Mouse (Mus musculus): ENCODE measurements around the gene Acsf3. TPM values are rescaled to one million over a fixed set of nuclear protein-coding genes. Genes with fewer than 3 reads are reported as not detected.

Gene Acsf3
- polyA plus RNA-seq, 1 experiment, result 7.4 TPM

DNA sequence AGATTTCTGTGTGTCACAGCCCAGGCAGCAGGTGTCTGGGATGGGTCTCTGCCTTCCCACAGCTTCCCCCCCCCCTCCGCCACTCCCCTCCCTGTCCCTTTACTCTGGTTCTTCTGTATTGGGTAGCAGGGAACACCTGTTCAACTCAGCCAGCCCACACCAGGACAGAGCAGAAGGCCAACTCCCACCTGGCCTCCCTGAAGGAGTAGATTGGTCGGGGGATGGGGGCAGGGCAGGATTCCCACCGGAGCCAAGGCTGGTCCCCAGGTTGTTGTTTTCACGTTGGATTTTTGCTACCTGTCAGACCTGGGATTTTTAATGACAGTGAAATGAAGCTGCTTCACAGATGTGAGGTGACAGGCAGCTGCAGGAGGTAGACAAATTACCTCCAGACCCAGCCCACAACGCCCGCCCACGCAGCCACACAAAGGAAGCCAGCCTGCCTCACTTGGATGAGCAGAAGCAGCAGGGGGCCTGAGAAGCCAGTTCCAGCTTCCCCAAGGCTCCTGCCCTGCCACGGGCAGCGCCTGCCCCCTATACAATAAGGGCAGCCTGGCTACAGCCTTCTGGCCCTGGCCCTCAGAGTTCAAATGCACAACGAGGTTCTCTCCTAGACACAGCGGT lies 36.1 kb upstream of the Acsf3 start:
- H3K4me1 ChIP-seq (ENCODE audit: control insufficient read depth, insufficient read depth, low read length), result no peaks in the 10 kb centered on the region
- no peak overlapping the region for H3K27ac ChIP-seq (ENCODE audit: insufficient read depth, low read depth, low read length)
- TF ChIP-seq CTCF (IDR thresholded peaks at IDR 0.05; ENCODE audit: low read depth, low read length) (no peak), POLR2A (IDR thresholded peaks at IDR 0.05; ENCODE audit: borderline replicate concordance, low read depth, low read length) (no peak)
- H3K4me3 ChIP-seq (ENCODE audit: insufficient read depth, low read length), result no peak overlapping the region

- TF ChIP-seq CTCF (IDR thresholded peaks at IDR 0.05; ENCODE audit: low read depth, low read length), result no peak
- no peak for TF ChIP-seq POLR2A (IDR thresholded peaks at IDR 0.05; ENCODE audit: borderline replicate concordance, low read depth, low read length)
- Histone ChIP-seq H3K4me3 (ENCODE audit: insufficient read depth, low read length) (no peak overlapping the region), H3K27ac (ENCODE audit: insufficient read depth, low read depth, low read length) (no peak overlapping the region), H3K4me1 (ENCODE audit: control insufficient read depth, insufficient read depth, low read length) (no peaks in the 10 kb centered on the region)
These were observed 32.8 kb upstream of the Acsf3 start for GRCm38 (mm10) chr8:122742471-122742870.

- no peak overlapping the region for H3K4me3 ChIP-seq (ENCODE audit: insufficient read depth, low read length)
- TF ChIP-seq POLR2A (IDR thresholded peaks at IDR 0.05; ENCODE audit: borderline replicate concordance, low read depth, low read length) (no peak), CTCF (IDR thresholded peaks at IDR 0.05; ENCODE audit: low read depth, low read length) (no peak)
- H3K27ac ChIP-seq (ENCODE audit: insufficient read depth, low read depth, low read length), result no peak overlapping the region
- H3K4me1 ChIP-seq (ENCODE audit: control insufficient read depth, insufficient read depth, low read length), result no peaks in the 10 kb centered on the region
These were observed 30.1 kb upstream of the Acsf3 start for GRCm38 (mm10) chr8:122745022-122745749.

DNA sequence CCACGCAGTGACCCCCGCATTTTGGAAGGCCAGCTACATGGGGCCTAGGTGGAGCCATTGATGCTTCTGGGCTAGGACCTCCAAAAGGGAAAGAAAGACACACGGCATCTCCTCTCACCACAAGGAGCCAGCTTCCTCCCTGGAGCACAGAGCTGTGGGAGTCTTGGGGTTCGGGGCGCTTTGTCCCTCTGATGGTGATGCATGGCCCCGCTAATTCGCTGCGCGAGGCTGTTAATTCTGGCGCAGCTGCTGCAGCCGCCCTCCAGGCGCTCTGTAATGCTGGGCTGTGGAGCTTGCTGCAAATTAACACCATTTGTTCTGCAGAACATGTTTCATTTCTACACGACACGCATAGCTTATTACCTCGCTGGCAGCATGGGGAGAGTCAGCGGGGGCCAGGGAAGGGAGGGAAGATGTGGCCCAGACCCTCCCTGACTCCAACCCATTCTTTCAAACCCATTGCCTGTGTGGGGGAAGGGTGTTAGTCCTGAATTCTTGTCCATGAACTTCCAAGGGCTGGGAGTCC lies 29.5 kb upstream of the Acsf3 start:
- Histone ChIP-seq H3K27ac (ENCODE audit: insufficient read depth, low read depth, low read length) (no peak overlapping the region), H3K4me3 (ENCODE audit: insufficient read depth, low read length) (no peak overlapping the region), H3K4me1 (ENCODE audit: control insufficient read depth, insufficient read depth, low read length) (no peaks in the 10 kb centered on the region)
- no peak for TF ChIP-seq POLR2A (IDR thresholded peaks at IDR 0.05; ENCODE audit: borderline replicate concordance, low read depth, low read length)
- TF ChIP-seq CTCF (IDR thresholded peaks at IDR 0.05; ENCODE audit: low read depth, low read length), result no peak

DNA sequence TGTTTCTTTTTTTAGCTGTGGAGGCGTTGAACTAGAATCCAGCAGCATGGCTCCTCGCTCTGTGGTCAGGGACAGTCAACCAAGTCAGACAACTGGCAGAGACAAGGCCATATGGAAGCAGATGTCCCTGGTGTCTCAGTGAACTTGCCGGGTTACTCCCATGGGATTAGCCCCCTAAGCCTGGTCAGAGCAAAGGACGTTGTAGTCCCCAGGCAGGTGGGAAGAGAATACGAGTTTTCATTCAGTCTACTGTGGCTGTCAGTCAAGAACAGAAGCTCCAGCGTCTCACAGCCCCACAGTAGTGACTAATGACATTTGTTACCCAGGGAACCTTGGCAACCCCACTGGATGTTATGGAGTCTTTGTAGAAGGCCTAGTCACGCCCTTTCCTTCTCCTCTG lies 28.8 kb upstream of the Acsf3 start:
- TF ChIP-seq CTCF (IDR thresholded peaks at IDR 0.05; ENCODE audit: low read depth, low read length) (no peak), POLR2A (IDR thresholded peaks at IDR 0.05; ENCODE audit: borderline replicate concordance, low read depth, low read length) (no peak)
- Histone ChIP-seq H3K4me1 (ENCODE audit: control insufficient read depth, insufficient read depth, low read length) (no peaks in the 10 kb centered on the region), H3K27ac (ENCODE audit: insufficient read depth, low read depth, low read length) (no peak overlapping the region), H3K4me3 (ENCODE audit: insufficient read depth, low read length) (no peak overlapping the region)

DNA sequence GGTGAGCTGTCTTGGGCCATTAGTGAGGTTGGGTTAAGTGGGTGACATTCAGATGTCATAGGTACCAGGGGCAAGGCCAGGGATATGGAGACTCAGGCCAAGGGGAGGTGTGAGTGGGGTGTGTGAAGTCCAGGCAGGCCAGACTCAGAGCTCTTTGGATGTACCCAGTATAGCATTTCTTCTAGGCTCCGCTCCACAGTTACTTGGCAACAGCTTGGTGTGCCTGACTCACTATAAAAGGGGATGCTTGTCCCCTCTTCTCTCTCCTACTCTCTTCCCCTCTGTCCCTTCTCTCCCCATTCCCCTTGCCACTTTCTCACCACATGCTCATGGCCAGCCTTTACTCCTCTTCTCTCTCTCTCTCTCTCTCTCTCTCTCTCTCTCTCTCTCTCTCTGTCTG lies 27.5 kb upstream of the Acsf3 start:
- H3K4me1 ChIP-seq (ENCODE audit: control insufficient read depth, insufficient read depth, low read length), result no peaks in the 10 kb centered on the region
- H3K4me3 ChIP-seq (ENCODE audit: insufficient read depth, low read length), result no peak overlapping the region
- TF ChIP-seq POLR2A (IDR thresholded peaks at IDR 0.05; ENCODE audit: borderline replicate concordance, low read depth, low read length) (no peak), CTCF (IDR thresholded peaks at IDR 0.05; ENCODE audit: low read depth, low read length) (no peak)
- H3K27ac ChIP-seq (ENCODE audit: insufficient read depth, low read depth, low read length), result no peak overlapping the region

GRCm38 (mm10) chr8:122749333-122749958 lies 25.8 kb upstream of the Acsf3 start:
- no peak overlapping the region for H3K4me3 ChIP-seq (ENCODE audit: insufficient read depth, low read length)
- no peaks in the 10 kb centered on the region for H3K4me1 ChIP-seq (ENCODE audit: control insufficient read depth, insufficient read depth, low read length)
- H3K27ac ChIP-seq (ENCODE audit: insufficient read depth, low read depth, low read length), result no peak overlapping the region
- TF ChIP-seq CTCF (IDR thresholded peaks at IDR 0.05; ENCODE audit: low read depth, low read length) (no peak), POLR2A (IDR thresholded peaks at IDR 0.05; ENCODE audit: borderline replicate concordance, low read depth, low read length) (no peak)

- Histone ChIP-seq H3K4me3 (ENCODE audit: insufficient read depth, low read length) (no peak overlapping the region), H3K4me1 (ENCODE audit: control insufficient read depth, insufficient read depth, low read length) (no peaks in the 10 kb centered on the region), H3K27ac (ENCODE audit: insufficient read depth, low read depth, low read length) (no peak overlapping the region)
- TF ChIP-seq POLR2A (IDR thresholded peaks at IDR 0.05; ENCODE audit: borderline replicate concordance, low read depth, low read length), result no peak
- TF ChIP-seq CTCF (IDR thresholded peaks at IDR 0.05; ENCODE audit: low read depth, low read length), result no peak
These were observed 23.9 kb upstream of the Acsf3 start for GRCm38 (mm10) chr8:122751342-122751741.

DNA sequence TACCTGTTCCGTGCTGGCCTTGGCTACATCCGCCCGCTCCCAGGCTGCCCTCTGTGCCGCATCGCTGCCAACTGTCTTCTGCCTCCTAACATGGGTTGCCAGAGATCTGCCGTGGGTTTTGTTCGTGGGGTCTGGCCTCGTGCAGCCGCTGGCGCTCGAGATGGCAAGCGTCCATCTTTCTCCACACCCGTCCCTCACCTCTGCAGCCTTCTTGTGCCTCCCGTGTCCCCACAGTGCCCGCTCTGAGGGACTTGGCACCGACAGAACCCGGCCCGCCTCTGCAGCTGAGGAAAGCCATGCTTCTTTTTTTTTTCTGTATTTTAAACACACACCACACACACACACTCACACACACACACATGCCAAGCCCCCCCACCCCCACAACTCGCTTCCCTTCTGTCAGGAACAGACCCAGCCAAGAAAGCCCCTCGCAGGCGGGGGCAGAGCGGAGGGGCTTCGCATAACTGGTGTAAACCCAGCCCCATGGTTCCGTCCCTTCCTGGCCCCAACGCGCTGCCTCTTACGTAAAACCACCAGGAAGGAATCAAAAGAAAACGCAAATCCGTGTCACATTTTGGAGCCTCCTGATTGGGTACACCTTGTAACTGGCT lies 23.1 kb upstream of the Acsf3 start:
- TF ChIP-seq POLR2A (IDR thresholded peaks at IDR 0.05; ENCODE audit: borderline replicate concordance, low read depth, low read length) (no peak), CTCF (IDR thresholded peaks at IDR 0.05; ENCODE audit: low read depth, low read length) (no peak)
- H3K4me3 ChIP-seq (ENCODE audit: insufficient read depth, low read length), result no peak overlapping the region
- no peak overlapping the region for H3K27ac ChIP-seq (ENCODE audit: insufficient read depth, low read depth, low read length)
- no peaks in the 10 kb centered on the region for H3K4me1 ChIP-seq (ENCODE audit: control insufficient read depth, insufficient read depth, low read length)

Measured in bone marrow macrophage, adult 2 months (primary cell).